Mouse (Mus musculus): ENCODE measurements at regions not wholly inside any gene's neighbourhood (a gene's known extent, or its start where the extent isn't known, plus 50 kb on each side); places are given as distances from the start of the nearest gene placed in this dataset.

DNA sequence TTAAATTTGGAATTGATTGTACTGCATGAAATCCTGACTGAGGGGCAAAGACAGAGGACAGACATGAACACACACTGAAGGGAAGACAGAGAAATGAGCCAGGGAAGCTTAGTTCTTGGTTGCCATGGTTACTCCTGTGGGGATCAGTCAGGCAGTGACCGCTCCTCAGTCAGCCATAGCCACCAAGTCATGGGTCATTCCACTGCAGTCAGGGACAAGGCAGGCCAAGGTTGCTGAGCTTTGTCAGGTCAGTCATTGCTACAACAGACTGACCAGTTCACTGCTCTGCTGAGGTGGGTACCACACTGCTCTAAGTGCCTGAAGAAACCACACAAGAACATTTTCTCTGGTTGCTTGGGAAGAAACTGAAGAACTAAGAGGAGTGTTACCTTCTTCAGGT is 428.7 kb upstream of the Ddx18 start:
- Histone ChIP-seq H3K4me1 (replicated peaks; ENCODE audit: low read depth, low read length) (no peaks in the 10 kb centered on the region), H3K36me3 (ENCODE audit: insufficient read depth, low read length) (no peaks in the 10 kb centered on the region), H3K9me3 (ENCODE audit: low read length) (no peaks in the 10 kb centered on the region), H3K4me3 (replicated peaks; ENCODE audit: low read length) (no peak overlapping the region), H3K27me3 (ENCODE audit: insufficient read depth, low read length) (no peaks in the 10 kb centered on the region)
- TF ChIP-seq POU5F1 (IDR thresholded peaks at IDR 0.05; ENCODE audit: borderline replicate concordance, low read length) (no peak), NANOG (IDR thresholded peaks at IDR 0.05; ENCODE audit: borderline replicate concordance, low read length) (no peak), CTCF (conservative IDR thresholded peaks at IDR 0.05; ENCODE audit: low read length) (no peak)

GRCm38 (mm10) chr1:121990653-121991052 is 422.9 kb upstream of the Ddx18 start:
- Histone ChIP-seq H3K9me3 (ENCODE audit: low read length) (no peaks in the 10 kb centered on the region), H3K4me1 (replicated peaks; ENCODE audit: low read depth, low read length) (no peaks in the 10 kb centered on the region), H3K27me3 (ENCODE audit: insufficient read depth, low read length) (no peaks in the 10 kb centered on the region), H3K36me3 (ENCODE audit: insufficient read depth, low read length) (no peaks in the 10 kb centered on the region), H3K4me3 (replicated peaks; ENCODE audit: low read length) (no peak overlapping the region)
- TF ChIP-seq CTCF (conservative IDR thresholded peaks at IDR 0.05; ENCODE audit: low read length): no peak
- TF ChIP-seq POU5F1 (IDR thresholded peaks at IDR 0.05; ENCODE audit: borderline replicate concordance, low read length): no peak
- TF ChIP-seq NANOG (IDR thresholded peaks at IDR 0.05; ENCODE audit: borderline replicate concordance, low read length): no peak

DNA sequence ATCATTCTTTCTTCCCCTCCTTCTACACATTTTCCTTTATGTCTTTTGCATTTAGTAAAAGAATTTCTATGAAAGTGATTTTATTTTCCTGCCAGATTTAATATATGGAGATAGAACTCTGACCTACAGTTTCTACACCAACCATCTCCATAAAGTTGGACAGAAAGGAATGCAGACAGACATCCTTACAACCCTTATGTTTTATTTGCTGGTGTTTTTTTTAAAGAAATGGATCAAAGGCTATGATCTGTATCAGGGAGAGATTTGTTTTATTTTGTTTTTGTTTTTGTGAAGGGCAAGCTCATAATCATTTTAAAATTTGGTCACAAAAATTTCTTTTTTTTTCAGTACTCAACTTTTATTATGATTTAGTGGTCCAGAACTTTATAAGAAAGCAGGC is 391.2 kb upstream of the Ddx18 start:
- no peaks in the 10 kb centered on the region for H3K9me3 ChIP-seq (ENCODE audit: low read length)
- TF ChIP-seq NANOG (IDR thresholded peaks at IDR 0.05; ENCODE audit: borderline replicate concordance, low read length) (no peak), CTCF (conservative IDR thresholded peaks at IDR 0.05; ENCODE audit: low read length) (no peak), POU5F1 (IDR thresholded peaks at IDR 0.05; ENCODE audit: borderline replicate concordance, low read length) (no peak)
- H3K4me3 ChIP-seq (replicated peaks; ENCODE audit: low read length): no peak overlapping the region
- H3K36me3 ChIP-seq (ENCODE audit: insufficient read depth, low read length): no peaks in the 10 kb centered on the region
- no peaks in the 10 kb centered on the region for H3K27me3 ChIP-seq (ENCODE audit: insufficient read depth, low read length)
- H3K4me1 ChIP-seq (replicated peaks; ENCODE audit: low read depth, low read length): no peaks in the 10 kb centered on the region

DNA sequence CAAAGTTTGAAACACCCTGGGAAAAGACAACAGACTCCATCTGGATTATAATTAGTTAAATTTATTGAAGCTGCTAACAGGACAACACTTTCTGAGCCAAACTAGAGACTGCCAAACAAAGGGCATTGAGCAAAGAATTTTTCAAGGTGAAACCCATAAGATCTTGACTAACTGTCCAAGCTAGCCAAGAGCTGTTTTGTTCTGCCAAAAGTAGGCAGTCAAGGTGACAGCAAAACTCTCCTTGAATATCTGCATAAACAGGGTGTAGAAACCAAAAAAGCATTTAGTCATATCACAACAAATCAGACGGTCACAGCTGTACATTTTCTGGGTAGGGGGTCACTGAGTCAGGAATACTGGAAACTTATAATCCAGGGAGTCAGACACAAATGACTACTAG is 368.1 kb upstream of the Ddx18 start:
- Histone ChIP-seq H3K36me3 (ENCODE audit: insufficient read depth, low read length) (no peaks in the 10 kb centered on the region), H3K9me3 (ENCODE audit: low read length) (no peaks in the 10 kb centered on the region), H3K27me3 (ENCODE audit: insufficient read depth, low read length) (no peaks in the 10 kb centered on the region), H3K4me3 (replicated peaks; ENCODE audit: low read length) (no peak overlapping the region), H3K4me1 (replicated peaks; ENCODE audit: low read depth, low read length) (no peaks in the 10 kb centered on the region)
- TF ChIP-seq NANOG (IDR thresholded peaks at IDR 0.05; ENCODE audit: borderline replicate concordance, low read length) (no peak), POU5F1 (IDR thresholded peaks at IDR 0.05; ENCODE audit: borderline replicate concordance, low read length) (no peak), CTCF (conservative IDR thresholded peaks at IDR 0.05; ENCODE audit: low read length) (no peak)
